Mouse (Mus musculus) embryonic facial prominence, embryonic 10.5 days (tissue): Measurements from ENCODE around the gene Ube2t. TPM values are rescaled to one million over a fixed set of nuclear protein-coding genes. Genes with fewer than 3 reads are reported as not detected.

Source experiments
- DNase-seq: peaks from one replicate; pipeline ENCODE4 v3.0.0-alpha.2; 2017; ENCODE audit warnings: low spot score
- H3K27ac ChIP-seq: fragments of 300-500 bp; sonication (generic); replicated peaks from 2 replicates; pipeline ENCODE4 v1.5.1; 2016; ENCODE audit warnings: mild to moderate bottlenecking
- H3K27me3 ChIP-seq: fragments of 300-500 bp; sonication (generic); replicated peaks from 2 replicates; pipeline ENCODE4 v1.6.1; 2016; ENCODE audit warnings: low read depth, mild to moderate bottlenecking; ENCODE audit not compliant: poor library complexity, severe bottlenecking
- H3K36me3 ChIP-seq: fragments of 300-500 bp; sonication (generic); replicated peaks from 2 replicates; pipeline ENCODE4 v1.6.1; 2016; ENCODE audit warnings: mild to moderate bottlenecking, moderate library complexity
- H3K4me1 ChIP-seq: fragments of 300-500 bp; sonication (generic); 2 replicates; pipeline ENCODE4 v1.6.1; 2016
- H3K4me3 ChIP-seq: fragments of 300-500 bp; sonication (generic); 2 replicates; pipeline ENCODE4 v1.5.1; 2016; ENCODE audit warnings: mild to moderate bottlenecking, moderate library complexity
- H3K9me3 ChIP-seq: fragments of 300-500 bp; sonication (generic); 2 replicates; pipeline ENCODE4 v1.6.1; 2016; ENCODE audit warnings: mild to moderate bottlenecking
- WGBS: fragments of 180-500 bp; shearing (Covaris S2); methylation state at CpG from one replicate; pipeline ENCODE4 v1.1.7; 2016; 5-methylcytosine and 5-hydroxymethylcytosine counted together
- polyA plus RNA-seq: library from polyadenylated mRNA; unstranded; fragments of >200 nt; fragmentation: Nextera tagmentation; extraction: Ambion mirVana; gene quantifications from 2 replicates; pipeline ENCODE4 v1.2.1, GENCODE M21; 2016

The Ube2t gene
- polyA plus RNA-seq, 1 experiment from 2014 or later: 55.5 TPM

GRCm38 (mm10) chr1:134996471-134996870, 34.1 kb downstream of the Ube2t start:
- WGBS: 91% methylated on average over 7 of the region's 7 CpGs
- peaks cover 26% of the 10 kb centered on the region for H3K27me3 ChIP-seq

DNA sequence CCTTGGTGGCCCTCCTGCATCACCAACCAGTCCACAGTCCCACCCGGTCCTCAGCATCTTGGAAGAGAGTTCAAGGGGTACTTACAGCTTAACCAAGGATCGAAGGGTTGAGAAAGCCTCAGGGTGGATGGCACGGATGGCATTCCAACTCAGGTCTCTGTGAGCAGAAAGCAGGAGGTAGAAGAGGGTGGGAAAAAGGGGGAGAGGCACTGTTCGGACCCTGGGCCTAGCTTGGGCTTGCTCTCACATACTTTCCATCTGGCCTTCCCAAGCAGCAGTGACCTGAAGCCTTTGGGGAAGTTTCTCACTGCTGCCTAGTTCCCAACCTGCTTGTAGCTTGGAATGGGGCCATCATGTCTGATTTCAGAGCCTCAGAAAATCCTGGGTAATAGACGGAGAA, 35.2 kb downstream of the Ube2t start:
- Histone ChIP-seq H3K36me3 (no peaks in the 10 kb centered on the region), H3K9me3 (no peaks in the 10 kb centered on the region), H3K27ac (0 out of 2 replicates have a peak overlapping the region, but pooled peaks have one; percentile 10), H3K4me3 (no peak overlapping the region), H3K4me1 (peaks cover 14% of the 10 kb centered on the region), H3K27me3 (peaks cover 22% of the 10 kb centered on the region)
- WGBS: 83% methylated on average over 5 of the region's 5 CpGs
- no peak for DNase-seq

More at GRCm38 (mm10) chr1:134996471-134996870, 34.1 kb downstream of the Ube2t start:
- H3K4me3 ChIP-seq: no peak overlapping the region
- H3K9me3 ChIP-seq: no peaks in the 10 kb centered on the region
- H3K4me1 ChIP-seq: peaks cover 25% of the 10 kb centered on the region
- H3K27ac ChIP-seq: no peak overlapping the region
- H3K36me3 ChIP-seq: no peaks in the 10 kb centered on the region
- DNase-seq: no peak

GRCm38 (mm10) chr1:134998231-134998630, 35.9 kb downstream of the Ube2t start:
- Histone ChIP-seq H3K36me3 (no peaks in the 10 kb centered on the region), H3K4me3 (no peak overlapping the region), H3K27me3 (peaks cover 21% of the 10 kb centered on the region), H3K9me3 (no peaks in the 10 kb centered on the region), H3K27ac (peak overlapping the region; percentile 10; the same call in 1 of the 2 replicates), H3K4me1 (peaks cover 14% of the 10 kb centered on the region)
- no peak for DNase-seq
- WGBS: 86% methylated on average over 8 of the region's 8 CpGs

DNA sequence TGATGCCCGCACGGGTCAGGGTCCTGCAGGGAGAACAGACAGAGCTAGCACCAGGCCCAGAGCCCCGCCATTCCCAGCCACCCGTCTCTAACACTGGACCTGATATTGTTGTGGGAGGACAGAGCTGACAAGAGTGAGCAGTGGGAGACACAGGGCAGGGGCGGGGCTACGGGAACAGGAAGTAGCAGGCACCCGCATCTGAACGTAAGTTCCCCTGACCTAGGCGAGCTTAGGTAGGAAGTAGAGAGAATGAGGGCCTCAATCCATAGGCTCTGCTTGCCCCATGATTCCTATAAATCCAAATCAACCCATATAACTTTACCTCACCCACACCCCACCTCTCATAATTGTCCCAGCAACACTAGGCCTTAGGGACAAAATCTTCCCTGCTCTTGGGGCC, 38.2 kb downstream of the Ube2t start:
- no peaks in the 10 kb centered on the region for H3K9me3 ChIP-seq
- peaks cover 13% of the 10 kb centered on the region for H3K27me3 ChIP-seq
- no peak overlapping the region for H3K27ac ChIP-seq
- peaks cover 15% of the 10 kb centered on the region for H3K4me1 ChIP-seq
- H3K4me3 ChIP-seq: no peak overlapping the region
- DNase-seq: no peak
- no peaks in the 10 kb centered on the region for H3K36me3 ChIP-seq
- 79% methylated on average over 9 of the region's 9 CpGs for WGBS

DNA sequence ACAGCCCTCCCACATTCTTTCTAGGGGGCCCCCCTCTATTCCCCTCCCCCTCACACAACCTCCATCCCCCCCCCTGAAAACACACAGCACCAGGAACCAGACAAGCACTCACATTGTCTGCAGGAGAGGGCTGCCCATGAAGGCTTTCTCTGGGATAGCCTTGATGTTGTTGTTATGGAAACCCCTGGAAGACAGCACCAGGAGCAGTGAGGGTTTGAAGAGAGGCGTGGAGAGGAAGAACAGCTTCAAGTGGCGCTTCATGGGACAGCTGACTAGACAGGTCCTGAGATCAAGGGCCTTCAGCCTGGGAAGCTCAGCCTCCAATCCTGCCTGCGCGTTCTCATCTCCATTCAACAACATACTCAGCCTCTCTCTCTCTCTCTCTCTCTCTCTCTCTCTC, 41.0 kb downstream of the Ube2t start:
- 48% methylated on average over 4 of the region's 4 CpGs for WGBS
- Histone ChIP-seq H3K9me3 (no peaks in the 10 kb centered on the region), H3K27ac (no peak overlapping the region), H3K27me3 (no peaks in the 10 kb centered on the region), H3K36me3 (no peaks in the 10 kb centered on the region), H3K4me1 (peaks cover 14% of the 10 kb centered on the region; the same call in 1 of the 2 replicates), H3K4me3 (no peak overlapping the region)
- no peak for DNase-seq

DNA sequence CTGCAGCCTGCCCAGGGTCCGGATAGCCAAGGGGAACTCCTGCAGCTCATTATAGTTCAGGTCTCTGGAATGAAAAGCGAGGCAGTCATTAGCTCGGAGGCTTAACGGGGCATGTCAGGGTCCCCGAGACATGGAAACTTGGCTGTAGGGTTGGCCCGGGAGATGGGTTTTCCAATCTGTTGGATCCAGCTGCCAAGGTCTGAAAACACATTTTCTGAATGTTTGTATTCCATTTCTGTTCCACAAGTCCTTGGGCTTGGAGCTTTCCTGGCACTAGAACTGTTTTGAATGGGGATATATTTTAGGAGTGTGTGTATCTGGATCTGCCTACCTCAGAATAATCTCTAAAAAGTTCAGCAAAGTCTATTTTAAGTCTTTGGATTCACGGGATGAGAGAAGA, 43.3 kb downstream of the Ube2t start:
- H3K4me1 ChIP-seq: peaks cover 14% of the 10 kb centered on the region; the same call in 1 of the 2 replicates
- WGBS: 69% methylated on average over 7 of the region's 7 CpGs
- no peaks in the 10 kb centered on the region for H3K36me3 ChIP-seq
- H3K9me3 ChIP-seq: no peaks in the 10 kb centered on the region
- H3K27ac ChIP-seq: no peak overlapping the region
- no peak for DNase-seq
- no peaks in the 10 kb centered on the region for H3K27me3 ChIP-seq
- H3K4me3 ChIP-seq: no peak overlapping the region

GRCm38 (mm10) chr1:135009833-135010232, 47.5 kb downstream of the Ube2t start:
- 86% methylated on average over 3 of the region's 3 CpGs for WGBS
- H3K4me3 ChIP-seq: no peak overlapping the region
- H3K27ac ChIP-seq: no peak overlapping the region
- H3K36me3 ChIP-seq: no peaks in the 10 kb centered on the region
- no peak for DNase-seq
- H3K4me1 ChIP-seq: peaks cover 11% of the 10 kb centered on the region
- peaks cover 8% of the 10 kb centered on the region for H3K27me3 ChIP-seq
- H3K9me3 ChIP-seq: no peaks in the 10 kb centered on the region

- Histone ChIP-seq H3K27me3 (peaks cover 10% of the 10 kb centered on the region), H3K36me3 (no peaks in the 10 kb centered on the region), H3K4me3 (no peak overlapping the region), H3K4me1 (peaks cover 26% of the 10 kb centered on the region), H3K9me3 (no peaks in the 10 kb centered on the region), H3K27ac (no peak overlapping the region)
- WGBS: 91% methylated on average over 5 of the region's 5 CpGs
- no peak for DNase-seq
These were observed 49.5 kb downstream of the Ube2t start for GRCm38 (mm10) chr1:135011912-135012311.

DNA sequence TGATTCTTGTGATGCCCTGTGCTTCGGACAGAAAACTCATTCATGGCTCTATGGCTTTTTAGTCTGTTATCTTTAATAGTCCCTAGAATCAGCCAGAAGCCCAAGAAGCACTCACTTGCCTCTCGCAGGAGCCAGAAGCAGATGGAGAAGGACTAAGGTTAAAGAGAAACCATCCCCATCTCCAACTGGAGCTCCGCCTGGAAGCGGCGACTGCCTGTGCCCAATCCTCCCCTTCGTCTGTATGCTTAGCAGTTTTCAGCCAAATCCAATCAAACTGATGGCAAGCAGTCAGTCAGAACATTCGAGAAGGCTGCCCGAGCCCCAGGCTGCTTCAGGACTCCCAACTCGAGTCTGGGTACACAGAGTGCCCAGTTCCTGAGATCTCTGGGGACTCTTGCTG, 50.1 kb downstream of the Ube2t start:
- Histone ChIP-seq H3K27ac (no peak overlapping the region), H3K27me3 (peaks cover 14% of the 10 kb centered on the region), H3K9me3 (no peaks in the 10 kb centered on the region), H3K4me1 (peaks cover 28% of the 10 kb centered on the region), H3K4me3 (no peak overlapping the region), H3K36me3 (no peaks in the 10 kb centered on the region)
- DNase-seq: no peak
- 81% methylated on average over 9 of the region's 9 CpGs for WGBS

DNA sequence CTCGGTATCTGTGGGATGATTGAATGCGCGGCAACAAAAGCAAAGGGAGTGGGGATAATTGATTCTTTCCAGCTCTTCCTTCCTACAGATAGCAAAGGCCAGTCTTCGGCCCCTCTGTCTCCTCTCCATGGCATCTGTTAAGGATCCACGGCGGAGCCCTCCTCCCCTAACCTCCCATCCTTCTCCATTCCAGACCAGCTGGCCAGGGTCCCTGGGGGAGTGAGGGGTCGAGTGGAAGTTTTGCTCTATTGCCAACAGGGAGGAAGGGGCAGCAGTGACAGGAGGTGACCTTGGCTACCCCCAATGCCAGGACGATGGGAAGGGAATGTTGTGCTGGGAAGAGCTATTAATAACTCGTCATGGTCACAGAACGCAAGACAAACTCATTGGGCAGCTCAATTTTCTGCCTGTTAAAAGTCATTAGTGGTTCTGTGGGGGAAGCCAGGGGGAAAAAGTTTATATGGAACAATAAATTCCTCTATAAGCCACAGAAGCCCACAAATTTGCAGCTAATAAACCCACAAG, 52.6 kb downstream of the Ube2t start:
- H3K4me3 ChIP-seq: no peak overlapping the region
- no peak for DNase-seq
- peaks cover 30% of the 10 kb centered on the region for H3K27me3 ChIP-seq
- H3K4me1 ChIP-seq: peaks cover 39% of the 10 kb centered on the region
- 39% methylated on average over 10 of the region's 10 CpGs for WGBS
- no peaks in the 10 kb centered on the region for H3K9me3 ChIP-seq
- H3K36me3 ChIP-seq: no peaks in the 10 kb centered on the region
- H3K27ac ChIP-seq: no peak overlapping the region

- Histone ChIP-seq H3K4me1 (peaks cover 58% of the 10 kb centered on the region), H3K36me3 (no peaks in the 10 kb centered on the region), H3K9me3 (no peaks in the 10 kb centered on the region), H3K27ac (no peak overlapping the region), H3K27me3 (peaks cover 36% of the 10 kb centered on the region), H3K4me3 (no peak overlapping the region)
- 79% methylated on average over 10 of the region's 10 CpGs for WGBS
- DNase-seq: no peak
These were observed 54.7 kb downstream of the Ube2t start for GRCm38 (mm10) chr1:135016907-135017655.

- Histone ChIP-seq H3K4me1 (peaks cover 58% of the 10 kb centered on the region), H3K36me3 (no peaks in the 10 kb centered on the region), H3K9me3 (no peaks in the 10 kb centered on the region), H3K27ac (no peak overlapping the region), H3K4me3 (no peak overlapping the region), H3K27me3 (peaks cover 36% of the 10 kb centered on the region)
- WGBS: 72% methylated on average over 2 of the region's 2 CpGs
- no peak for DNase-seq
These were observed 55.3 kb downstream of the Ube2t start for GRCm38 (mm10) chr1:135017656-135018015.

GRCm38 (mm10) chr1:135019087-135019774, 56.9 kb downstream of the Ube2t start:
- H3K9me3 ChIP-seq: no peaks in the 10 kb centered on the region
- no peaks in the 10 kb centered on the region for H3K36me3 ChIP-seq
- WGBS: 34% methylated on average over 13 of the region's 13 CpGs
- H3K4me1 ChIP-seq: peaks cover 58% of the 10 kb centered on the region
- DNase-seq: no peak
- H3K27ac ChIP-seq: no peak overlapping the region; the same call in 1 of the 2 replicates
- peaks cover 31% of the 10 kb centered on the region for H3K27me3 ChIP-seq
- H3K4me3 ChIP-seq: no peak overlapping the region
